Mouse (Mus musculus): ENCODE measurements at regions not wholly inside any gene's neighbourhood (a gene's known extent, or its start where the extent isn't known, plus 50 kb on each side); places are given as distances from the start of the nearest gene placed in this dataset.

GRCm38 (mm10) chr13:25343309-25343708, 73.0 kb upstream of the Nrsn1 start:
- TF ChIP-seq CTCF (IDR thresholded peaks at IDR 0.05; ENCODE audit: low read depth, low read length), result no peak
- no peak for TF ChIP-seq POLR2A (IDR thresholded peaks at IDR 0.05; ENCODE audit: borderline replicate concordance, low read depth, low read length)

All from bone marrow macrophage, adult 2 months (primary cell).